Mouse (Mus musculus): ENCODE data around the gene Lrrtm1. TPM values are rescaled to one million over a fixed set of nuclear protein-coding genes. Genes with fewer than 3 reads are reported as not detected.

Lrrtm1 gene
- total RNA-seq, 2 experiments from 2014 or later: 105 to 117 TPM

DNA sequence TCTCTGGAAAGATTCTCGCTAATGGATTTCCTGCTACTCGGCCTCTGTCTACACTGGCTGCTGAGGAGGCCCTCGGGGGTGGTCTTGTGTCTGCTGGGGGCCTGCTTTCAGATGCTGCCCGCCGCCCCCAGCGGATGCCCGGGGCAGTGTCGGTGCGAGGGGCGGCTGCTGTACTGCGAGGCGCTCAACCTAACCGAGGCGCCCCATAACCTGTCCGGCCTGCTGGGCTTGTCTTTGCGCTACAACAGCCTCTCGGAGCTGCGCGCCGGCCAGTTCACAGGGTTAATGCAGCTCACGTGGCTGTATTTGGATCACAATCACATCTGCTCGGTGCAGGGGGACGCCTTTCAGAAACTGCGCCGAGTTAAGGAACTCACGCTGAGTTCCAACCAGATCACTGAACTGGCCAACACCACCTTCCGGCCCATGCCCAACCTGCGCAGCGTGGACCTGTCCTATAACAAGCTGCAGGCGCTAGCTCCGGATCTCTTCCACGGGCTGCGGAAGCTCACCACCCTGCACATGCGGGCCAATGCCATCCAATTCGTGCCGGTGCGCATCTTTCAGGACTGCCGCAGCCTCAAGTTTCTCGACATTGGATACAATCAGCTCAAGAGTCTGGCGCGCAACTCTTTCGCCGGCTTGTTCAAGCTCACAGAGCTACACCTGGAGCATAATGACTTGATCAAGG lies 1.2 kb downstream of the Lrrtm1 start:
- Histone ChIP-seq H3K27ac (peak overlapping the region; percentile 98), H3K4me3 (peak overlapping the region; percentile 75)
- TF ChIP-seq CTCF (conservative IDR thresholded peaks at IDR 0.05): peak; percentile 65
- peak in 1 of 2 experiments; percentile 51 for DNase-seq (ENCODE audit: low spot score in 2 of 2)

DNA sequence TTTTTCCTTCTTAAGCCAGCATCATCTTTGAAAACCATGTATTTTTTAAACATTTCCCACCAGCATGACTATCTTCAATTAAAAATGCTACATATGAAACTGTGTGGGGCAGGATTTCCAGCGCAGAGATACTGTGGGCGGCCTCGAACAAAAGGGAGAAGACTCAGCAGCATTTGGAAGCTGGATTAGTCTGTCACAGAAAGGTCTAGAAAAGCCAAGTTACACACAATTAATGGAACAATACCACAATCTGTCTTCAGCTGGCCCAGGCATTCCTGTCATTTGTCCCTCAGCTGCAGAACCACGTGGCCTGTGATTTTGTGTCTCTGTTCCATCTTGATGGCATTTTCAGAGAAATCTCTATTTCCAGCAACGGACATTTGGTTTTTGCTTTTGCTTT lies 11.0 kb downstream of the Lrrtm1 start:
- Histone ChIP-seq H3K27ac (peak overlapping the region; percentile 73), H3K4me3 (no peak overlapping the region)
- no peak for TF ChIP-seq CTCF (conservative IDR thresholded peaks at IDR 0.05)
- peak; percentile 44 to 66 for DNase-seq (ENCODE audit: low spot score in 2 of 2)

DNA sequence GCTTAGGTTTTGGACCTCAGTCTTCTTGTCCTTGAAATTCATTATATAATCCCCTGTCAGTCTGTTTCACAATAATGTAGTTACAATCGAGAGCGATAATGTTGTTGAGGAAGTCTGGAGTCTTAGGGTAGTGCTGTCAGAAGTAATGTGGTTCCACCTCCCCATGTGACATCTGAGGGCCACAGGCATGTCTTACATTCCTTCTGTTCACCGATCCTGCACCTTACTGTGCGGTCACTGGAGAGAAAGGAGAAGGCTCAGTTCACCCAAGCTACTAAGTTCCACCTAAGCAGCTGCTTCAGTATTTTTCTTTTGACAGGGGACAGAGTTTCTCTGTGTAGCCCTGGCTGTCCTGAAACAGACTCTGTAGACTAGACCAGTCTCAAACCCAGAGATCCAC lies 13.9 kb downstream of the Lrrtm1 start:
- H3K4me3 ChIP-seq: no peak overlapping the region
- no peak for TF ChIP-seq CTCF (conservative IDR thresholded peaks at IDR 0.05)
- no peak for DNase-seq (ENCODE audit: low spot score in 2 of 2)
- no peak overlapping the region for H3K27ac ChIP-seq

DNA sequence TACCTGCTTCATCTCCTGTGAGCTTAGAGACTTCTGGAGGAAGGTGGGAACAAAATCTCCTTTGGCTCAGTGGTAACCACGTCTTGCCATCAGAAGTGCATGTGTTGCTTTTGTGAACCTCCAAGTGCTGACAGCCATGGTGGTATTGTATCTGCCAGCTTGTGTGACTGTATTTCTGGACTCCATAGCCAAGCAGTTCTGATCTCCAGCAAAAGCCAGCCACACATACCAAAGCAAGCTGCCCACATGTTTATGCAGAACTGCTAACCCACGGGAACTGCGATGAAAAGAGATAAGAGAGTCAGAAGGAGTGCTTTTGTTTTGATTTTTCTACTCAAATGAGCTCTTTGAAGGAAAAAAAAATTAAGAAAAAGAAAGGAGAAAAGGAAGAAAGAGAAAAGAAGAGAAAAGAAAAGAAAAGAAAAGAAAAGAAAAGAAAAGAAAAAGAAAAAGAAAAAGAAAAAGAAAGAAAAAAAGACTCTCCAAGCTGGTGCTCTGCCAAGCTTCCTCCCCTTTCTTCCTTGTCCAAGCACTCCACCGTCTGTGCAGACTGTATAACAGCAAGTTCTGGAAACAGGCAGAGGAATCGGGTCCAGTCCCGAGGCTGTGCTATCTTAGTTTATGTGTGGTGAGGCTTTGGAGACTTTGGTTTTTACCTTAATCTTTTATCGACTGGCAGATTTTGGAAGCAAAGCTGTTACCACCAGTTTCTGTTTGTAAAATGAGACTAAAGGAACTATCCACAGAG lies 15.0 kb downstream of the Lrrtm1 start:
- peak overlapping the region; percentile 72; the same call in 1 of the 2 replicates for H3K27ac ChIP-seq
- peak in 1 of 2 experiments; percentile 47 for DNase-seq (ENCODE audit: low spot score in 2 of 2)
- TF ChIP-seq CTCF (conservative IDR thresholded peaks at IDR 0.05): peak; percentile 73
- no peak overlapping the region for H3K4me3 ChIP-seq

DNA sequence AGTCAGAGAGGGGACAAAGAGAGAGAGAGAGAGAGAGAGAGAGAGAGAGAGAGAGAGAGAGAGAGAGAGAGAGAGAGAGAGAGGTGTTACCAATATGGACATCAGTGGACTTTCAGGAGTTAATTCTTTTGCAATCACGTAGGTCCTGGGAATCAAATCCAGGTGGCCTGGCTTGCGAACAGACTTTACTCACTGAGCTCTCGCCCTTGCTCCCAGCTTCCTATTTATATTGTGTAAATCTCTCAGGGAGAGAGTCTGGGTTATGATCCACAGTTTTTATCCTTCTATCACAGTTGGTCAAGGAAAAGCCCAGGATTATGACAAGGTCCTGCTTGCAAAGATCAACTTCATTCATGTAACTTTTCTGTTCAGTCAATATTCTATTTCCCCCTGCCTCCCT lies 22.7 kb downstream of the Lrrtm1 start:
- DNase-seq (ENCODE audit: low spot score in 2 of 2): no peak
- TF ChIP-seq CTCF (conservative IDR thresholded peaks at IDR 0.05): no peak
- no peak overlapping the region for H3K4me3 ChIP-seq
- H3K27ac ChIP-seq: no peak overlapping the region

DNA sequence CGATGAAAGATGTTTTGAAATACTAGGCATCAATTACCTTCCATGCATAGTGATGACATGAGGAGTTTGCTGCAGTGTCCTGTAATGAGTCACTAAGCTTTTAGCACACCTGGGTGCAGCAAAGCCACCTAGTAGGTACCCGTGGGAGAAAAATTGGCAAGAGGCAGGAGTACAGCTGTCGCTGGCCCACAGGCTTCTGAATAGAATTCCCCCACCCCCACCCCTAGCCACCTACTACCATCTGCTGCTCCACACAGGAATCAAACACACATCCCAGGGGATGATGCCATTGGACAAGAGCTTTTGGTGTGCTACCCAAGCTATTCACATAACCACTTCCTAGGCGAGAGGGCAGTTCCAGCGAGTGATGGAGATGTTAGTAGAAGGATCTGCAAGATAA lies 36.3 kb downstream of the Lrrtm1 start:
- no peak for TF ChIP-seq CTCF (conservative IDR thresholded peaks at IDR 0.05)
- Histone ChIP-seq H3K4me3 (no peak overlapping the region), H3K27ac (peak overlapping the region; percentile 64; the same call in 1 of the 2 replicates)
- DNase-seq (ENCODE audit: low spot score in 2 of 2): peak; percentile 20 to 35

DNA sequence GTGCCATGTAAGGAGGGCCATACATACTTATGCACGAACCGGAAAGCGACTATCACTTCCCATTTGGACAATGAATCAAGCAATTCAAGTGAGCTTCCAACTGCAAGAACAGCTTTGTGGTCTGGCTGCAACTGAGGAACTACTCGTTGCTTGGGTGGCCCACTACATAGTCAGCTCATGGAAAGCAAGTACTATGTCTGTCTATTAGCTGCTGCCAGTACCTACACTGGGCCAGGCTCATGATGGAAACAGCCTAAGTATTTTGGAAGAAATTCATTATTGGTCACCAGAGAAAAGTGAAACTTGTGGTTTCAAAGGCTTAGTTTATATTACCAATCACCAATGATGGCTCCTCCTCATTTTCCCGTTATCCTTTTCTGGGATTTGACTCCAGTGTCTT lies 43.8 kb downstream of the Lrrtm1 start:
- DNase-seq (ENCODE audit: low spot score in 2 of 2): no peak
- TF ChIP-seq CTCF (conservative IDR thresholded peaks at IDR 0.05): no peak
- H3K27ac ChIP-seq: no peak overlapping the region
- H3K4me3 ChIP-seq: no peak overlapping the region

GRCm38 (mm10) chr6:77288402-77288801 lies 45.9 kb downstream of the Lrrtm1 start:
- H3K27ac ChIP-seq: no peak overlapping the region
- no peak overlapping the region for H3K4me3 ChIP-seq
- DNase-seq (ENCODE audit: low spot score in 2 of 2): no peak
- no peak for TF ChIP-seq CTCF (conservative IDR thresholded peaks at IDR 0.05)

DNA sequence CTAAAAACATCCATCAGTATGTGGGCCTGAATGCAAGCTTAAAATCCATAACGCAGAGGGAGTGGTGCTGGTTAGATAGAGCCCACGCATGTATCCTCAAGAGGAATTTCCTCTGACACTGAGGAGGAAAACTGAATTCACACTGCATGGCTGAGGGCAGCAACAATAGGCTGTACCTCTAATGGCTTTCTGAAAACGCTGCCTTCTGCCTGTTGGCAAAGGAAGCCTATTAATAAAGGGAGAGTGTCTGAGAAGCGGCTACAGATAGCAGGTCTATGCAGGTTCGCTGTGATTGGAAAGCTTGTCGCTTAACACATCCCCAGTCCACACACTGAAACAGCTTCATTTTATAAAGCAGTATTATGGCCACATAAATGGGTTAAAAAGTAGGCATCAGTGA lies 48.9 kb downstream of the Lrrtm1 start:
- no peak for DNase-seq (ENCODE audit: low spot score in 2 of 2)
- no peak for TF ChIP-seq CTCF (conservative IDR thresholded peaks at IDR 0.05)
- H3K27ac ChIP-seq: no peak overlapping the region; the same call in 1 of the 2 replicates
- no peak overlapping the region for H3K4me3 ChIP-seq

DNA sequence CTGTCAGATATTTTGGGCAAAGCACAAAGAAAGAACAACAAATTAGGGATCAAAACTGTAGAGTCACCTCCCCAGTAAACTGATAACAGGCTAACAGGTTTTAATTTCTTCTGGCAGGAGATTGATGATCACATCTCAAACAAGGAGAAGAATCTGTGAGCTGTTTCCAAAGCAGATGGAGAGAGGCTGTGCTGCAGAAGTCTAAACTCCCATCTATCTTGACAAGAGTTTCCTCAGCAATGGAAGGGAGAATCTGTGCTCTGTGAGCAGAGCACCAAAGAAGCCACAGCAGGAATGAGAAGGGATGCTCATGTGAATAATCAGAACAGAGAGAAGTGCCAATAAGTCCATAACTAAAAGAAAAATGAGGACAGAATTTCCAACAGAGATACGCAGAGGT lies 58.8 kb downstream of the Lrrtm1 start:
- Histone ChIP-seq H3K27ac (peak overlapping the region; percentile 39; the same call in 1 of the 2 replicates), H3K4me3 (no peak overlapping the region)
- TF ChIP-seq CTCF (conservative IDR thresholded peaks at IDR 0.05): no peak
- peak in 1 of 2 experiments; percentile 52 for DNase-seq (ENCODE audit: low spot score in 2 of 2)

DNA sequence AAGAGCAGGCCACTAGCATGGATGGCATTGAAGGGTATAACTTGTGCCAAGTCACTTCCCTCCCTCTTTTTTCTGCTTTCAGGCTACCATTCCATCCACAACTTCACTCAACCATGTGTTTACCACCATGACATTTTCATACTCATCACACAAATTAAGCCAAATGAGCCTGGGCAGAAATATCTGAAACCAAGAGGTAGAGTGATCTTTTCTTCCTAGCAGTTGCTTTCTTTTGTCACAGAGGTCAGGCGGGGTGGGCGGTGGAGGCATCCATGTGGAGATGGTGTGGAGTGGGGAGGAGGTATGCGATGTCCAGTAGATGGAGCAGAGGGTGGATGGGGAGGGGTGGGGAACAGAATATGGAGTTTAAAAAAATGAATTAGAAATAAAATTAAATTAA lies 64.3 kb downstream of the Lrrtm1 start:
- no peak overlapping the region for H3K27ac ChIP-seq
- H3K4me3 ChIP-seq: no peak overlapping the region
- TF ChIP-seq CTCF (conservative IDR thresholded peaks at IDR 0.05): no peak
- no peak for DNase-seq (ENCODE audit: low spot score in 2 of 2)

Data from layer of hippocampus, adult 2 months (tissue).